Mouse (Mus musculus) midbrain, embryonic 11.5 days (tissue): Measurements from ENCODE around the gene Wdr91. TPM values are rescaled to one million over a fixed set of nuclear protein-coding genes. Genes with fewer than 3 reads are reported as not detected.

ENCODE experiments used
- ATAC-seq: fragments of 200-750 bp; cut with Nextera tagmentation; 2 replicates; pipeline ENCODE4 v1.8.0; 2017; ENCODE audit warnings: moderate TSS enrichment, moderate library complexity; ENCODE audit not compliant: low FRiP score
- DNase-seq: peaks from one replicate; pipeline ENCODE4 v3.0.0; 2015; ENCODE audit warnings: low spot score; ENCODE audit errors: missing footprints
- H3K27ac ChIP-seq: fragments of 300-500 bp; sonication (generic); 2 replicates; pipeline ENCODE4 v1.5.1; 2014; ENCODE audit warnings: low read depth, low read length
- H3K27me3 ChIP-seq: fragments of 300-500 bp; sonication (generic); 2 replicates; pipeline ENCODE4 v1.6.1; 2014; ENCODE audit warnings: mild to moderate bottlenecking, low read length, moderate library complexity, mixed read lengths; ENCODE audit not compliant: control insufficient read depth, insufficient read depth
- H3K36me3 ChIP-seq: fragments of 300-500 bp; sonication (generic); 2 replicates; pipeline ENCODE4 v1.6.1; 2014; ENCODE audit warnings: mild to moderate bottlenecking, low read length, moderate library complexity, mixed read lengths; ENCODE audit not compliant: control insufficient read depth, insufficient read depth
- H3K4me1 ChIP-seq: fragments of 300-500 bp; sonication (generic); 2 replicates; pipeline ENCODE4 v1.6.1; 2014; ENCODE audit warnings: low read length; ENCODE audit not compliant: control insufficient read depth, insufficient read depth
- H3K4me2 ChIP-seq: fragments of 300-500 bp; sonication (generic); 2 replicates; pipeline ENCODE4 v1.6.1; 2014; ENCODE audit warnings: mild to moderate bottlenecking, moderate library complexity
- H3K4me3 ChIP-seq: fragments of 300-500 bp; sonication (generic); 2 replicates; pipeline ENCODE4 v1.5.1; 2014; ENCODE audit warnings: low read depth, low read length
- H3K9ac ChIP-seq: fragments of 300-500 bp; sonication (generic); 2 replicates; pipeline ENCODE4 v1.6.1; 2014; ENCODE audit warnings: low read length
- H3K9me3 ChIP-seq: fragments of 300-500 bp; sonication (generic); 2 replicates; pipeline ENCODE4 v1.6.1; 2016; ENCODE audit warnings: low read length; ENCODE audit not compliant: control insufficient read depth
- WGBS: fragments of 180-500 bp; shearing (Covaris S2); extraction: QIAGEN DNeasy Blood & Tissue Kit; methylation state at CpG from one replicate; pipeline ENCODE4 v1.1.7; 2014; 5-methylcytosine and 5-hydroxymethylcytosine counted together
- polyA plus RNA-seq: library from polyadenylated mRNA; unstranded; fragments of >200 nt; fragmentation: Nextera tagmentation; extraction: Ambion mirVana; gene quantifications from 2 replicates; pipeline ENCODE4 v1.2.1, GENCODE M21; 2014

Wdr91 gene
- 9.8 and 10.4 TPM in 2 replicates for polyA plus RNA-seq

DNA sequence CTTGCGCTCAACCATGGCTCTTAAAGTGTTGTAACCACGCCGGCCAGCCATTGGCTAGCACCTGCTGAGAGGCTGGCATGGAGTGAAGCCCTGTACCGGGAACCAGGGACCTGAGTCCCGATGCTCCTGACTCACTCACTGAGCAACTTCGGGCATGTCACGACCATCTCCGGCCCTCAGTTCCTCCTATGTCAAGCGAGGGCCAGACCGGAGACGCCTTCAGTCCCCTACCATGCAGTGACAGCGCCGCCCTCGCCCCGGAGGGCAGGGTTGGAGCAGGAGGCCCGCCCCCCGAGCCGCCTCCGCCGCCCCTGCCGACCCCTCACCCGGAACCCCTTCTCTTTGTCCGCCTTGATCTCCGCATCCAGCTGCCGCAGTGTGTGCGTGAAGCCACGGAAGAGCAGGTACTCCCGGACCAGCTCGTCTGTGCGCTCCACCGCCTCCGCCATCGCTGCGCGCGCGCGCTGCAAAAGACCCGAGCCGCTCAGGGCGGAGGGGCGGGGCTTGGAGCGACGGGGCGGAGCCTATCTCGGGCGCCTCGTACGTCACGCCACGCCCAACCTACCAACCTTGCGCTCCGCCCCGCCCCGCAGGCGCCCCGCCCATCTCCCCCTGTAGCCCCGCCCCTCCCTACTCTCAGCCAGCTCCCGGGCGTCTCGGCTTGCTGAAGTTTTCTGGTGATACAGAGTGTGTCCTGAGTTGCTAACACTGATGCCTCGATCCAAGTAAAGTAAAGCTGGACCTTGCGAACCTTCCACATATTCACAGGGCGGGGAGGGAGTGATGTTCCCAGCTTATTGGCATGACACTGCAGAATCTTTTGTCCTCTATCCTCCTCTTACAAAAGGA, at the start of gene Wdr91:
Gene Wdr91 (minus strand): TSS at position 506 of the 849 bp plus-strand sequence.
- peak; percentile 100 for DNase-seq
- H3K27ac ChIP-seq = peak within 1 kb of the TSS; percentile 70; the same call in 1 of the 2 replicates
- peak; percentile 95 for ATAC-seq
- H3K4me3 ChIP-seq = peak within 1 kb of the TSS; percentile 66
- H3K9me3 ChIP-seq = no peaks in the 10 kb centered on the region
- H3K9ac ChIP-seq = peak within 1 kb of the TSS; percentile 75
- peaks cover 8% of the 10 kb centered on the region; the same call in 1 of the 2 replicates for H3K4me1 ChIP-seq
- H3K27me3 ChIP-seq = no peaks in the 10 kb centered on the region
- 0 out of 2 replicates have a peak, but pooled peaks cover 3% of the 10 kb centered on the region for H3K36me3 ChIP-seq
- H3K4me2 ChIP-seq = peak within 1 kb of the TSS; percentile 49
- WGBS = under 1% methylated on average over 64 of the region's 64 CpGs

DNA sequence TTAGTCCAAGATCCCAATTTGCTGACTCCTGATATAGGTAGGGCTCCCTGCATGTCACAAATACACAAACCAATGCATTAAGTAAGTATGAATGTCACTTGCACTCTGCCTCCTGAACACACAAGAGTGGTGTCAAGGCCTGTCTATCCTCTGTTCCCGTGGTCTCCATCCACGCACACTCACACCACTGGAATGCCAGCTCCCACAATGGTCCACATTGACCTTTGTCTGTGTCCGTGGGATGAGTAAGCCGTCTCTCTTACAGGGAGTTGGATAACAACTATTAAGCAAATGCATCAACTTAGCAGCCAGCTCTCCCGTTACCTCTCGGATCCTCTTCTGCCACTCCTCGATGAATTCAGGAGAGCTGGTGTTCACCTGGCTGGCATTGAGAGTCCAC, 48.5 kb upstream of the Wdr91 start:
- no peaks in the 10 kb centered on the region for H3K4me1 ChIP-seq
- H3K27me3 ChIP-seq = no peaks in the 10 kb centered on the region
- ATAC-seq (no peak), DNase-seq (no peak)
- no peak overlapping the region for H3K27ac ChIP-seq
- no peak overlapping the region for H3K4me2 ChIP-seq
- no peaks in the 10 kb centered on the region for H3K9me3 ChIP-seq
- no peak overlapping the region for H3K9ac ChIP-seq
- WGBS = 89% methylated on average over 7 of the region's 7 CpGs
- no peak overlapping the region for H3K4me3 ChIP-seq
- no peaks in the 10 kb centered on the region for H3K36me3 ChIP-seq

- Histone ChIP-seq H3K9ac (no peak overlapping the region), H3K27ac (no peak overlapping the region), H3K4me2 (peak overlapping the region; percentile 38; the same call in 1 of the 2 replicates), H3K9me3 (no peaks in the 10 kb centered on the region), H3K4me1 (no peaks in the 10 kb centered on the region), H3K36me3 (no peaks in the 10 kb centered on the region), H3K4me3 (no peak overlapping the region), H3K27me3 (no peaks in the 10 kb centered on the region)
- ATAC-seq = peak; percentile 22; the same call in 1 of the 2 replicates
- no peak for DNase-seq
- 41% methylated on average over 8 of the region's 8 CpGs for WGBS
These were observed 45.2 kb upstream of the Wdr91 start for GRCm38 (mm10) chr6:34955862-34956241.

GRCm38 (mm10) chr6:34954926-34955861, 44.5 kb upstream of the Wdr91 start:
- peak; percentile 89 for DNase-seq
- no peaks in the 10 kb centered on the region for H3K9me3 ChIP-seq
- peak; percentile 87 for ATAC-seq
- WGBS = 54% methylated on average over 18 of the region's 18 CpGs
- peak overlapping the region; percentile 41 for H3K9ac ChIP-seq
- peak overlapping the region; percentile 38; the same call in 1 of the 2 replicates for H3K4me2 ChIP-seq
- H3K27me3 ChIP-seq = no peaks in the 10 kb centered on the region
- H3K4me1 ChIP-seq = no peaks in the 10 kb centered on the region
- no peak overlapping the region for H3K27ac ChIP-seq
- H3K36me3 ChIP-seq = no peaks in the 10 kb centered on the region
- H3K4me3 ChIP-seq = no peak overlapping the region

- Histone ChIP-seq H3K4me1 (no peaks in the 10 kb centered on the region), H3K27me3 (no peaks in the 10 kb centered on the region), H3K9me3 (no peaks in the 10 kb centered on the region), H3K4me2 (no peak overlapping the region), H3K36me3 (no peaks in the 10 kb centered on the region), H3K27ac (no peak overlapping the region), H3K9ac (no peak overlapping the region), H3K4me3 (no peak overlapping the region)
- ATAC-seq = no peak
- DNase-seq = no peak
- 77% methylated on average over 7 of the region's 7 CpGs for WGBS
These were observed 41.4 kb upstream of the Wdr91 start for GRCm38 (mm10) chr6:34951956-34952667.

DNA sequence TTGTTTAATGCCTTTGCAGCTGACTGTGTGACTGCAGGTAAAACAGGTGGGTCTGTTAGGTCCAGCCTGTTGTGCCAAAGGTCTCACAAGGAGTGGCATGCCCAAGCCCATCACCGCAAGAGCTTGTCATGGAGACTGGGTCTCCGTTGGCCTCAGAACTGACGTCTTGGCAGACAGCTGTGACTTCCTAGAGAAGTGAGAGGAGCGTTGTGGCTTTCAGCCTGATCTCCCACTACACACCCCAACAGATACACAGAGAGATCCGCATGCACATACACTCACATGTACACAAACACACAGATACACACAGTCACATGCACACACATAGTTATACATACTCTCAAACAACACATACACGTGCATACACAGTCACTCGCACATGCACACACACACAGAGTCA, 40.8 kb upstream of the Wdr91 start:
- no peak overlapping the region for H3K4me2 ChIP-seq
- no peak overlapping the region for H3K4me3 ChIP-seq
- no peaks in the 10 kb centered on the region for H3K27me3 ChIP-seq
- no peaks in the 10 kb centered on the region for H3K9me3 ChIP-seq
- 87% methylated on average over 7 of the region's 7 CpGs for WGBS
- H3K27ac ChIP-seq = no peak overlapping the region
- H3K36me3 ChIP-seq = no peaks in the 10 kb centered on the region
- H3K9ac ChIP-seq = no peak overlapping the region
- no peaks in the 10 kb centered on the region for H3K4me1 ChIP-seq
- DNase-seq = no peak
- ATAC-seq = no peak

DNA sequence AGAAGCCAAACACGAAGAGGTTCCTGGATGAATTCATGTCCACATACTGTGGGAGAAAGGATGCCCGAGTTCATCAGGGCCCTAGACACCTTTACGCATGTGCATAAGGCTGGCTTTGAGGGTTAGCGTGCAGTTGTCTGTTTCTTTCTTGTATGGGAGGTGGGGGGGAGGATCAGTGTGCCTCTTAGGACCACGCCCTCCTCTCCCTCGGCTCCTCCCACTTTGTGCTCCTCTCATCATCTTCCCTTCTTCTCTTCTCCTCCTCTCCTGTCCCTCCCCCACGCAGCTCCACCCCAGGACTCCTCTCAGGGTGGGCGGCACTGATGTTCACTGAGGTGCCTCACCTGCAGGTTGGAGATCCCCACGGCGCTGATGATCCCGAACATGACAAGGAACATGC, 37.8 kb upstream of the Wdr91 start:
- peak overlapping the region; percentile 39 for H3K4me2 ChIP-seq

GRCm38 (mm10) chr6:34946486-34947079, 35.9 kb upstream of the Wdr91 start:
- H3K9me3 ChIP-seq = no peaks in the 10 kb centered on the region
- H3K36me3 ChIP-seq = no peaks in the 10 kb centered on the region
- WGBS = 90% methylated on average over 1 of the region's 1 CpGs
- DNase-seq (peak; percentile 64), ATAC-seq (no peak)
- no peak overlapping the region for H3K9ac ChIP-seq
- H3K4me1 ChIP-seq = no peaks in the 10 kb centered on the region
- H3K4me2 ChIP-seq = no peak overlapping the region
- H3K4me3 ChIP-seq = no peak overlapping the region
- H3K27ac ChIP-seq = no peak overlapping the region
- no peaks in the 10 kb centered on the region for H3K27me3 ChIP-seq

More for the DNA sequence above, 37.8 kb upstream of the Wdr91 start:
- Histone ChIP-seq H3K9me3 (no peaks in the 10 kb centered on the region), H3K9ac (no peak overlapping the region; the same call in 1 of the 2 replicates), H3K27me3 (no peaks in the 10 kb centered on the region), H3K4me3 (no peak overlapping the region), H3K36me3 (no peaks in the 10 kb centered on the region), H3K4me1 (no peaks in the 10 kb centered on the region), H3K27ac (no peak overlapping the region)
- 15% methylated on average over 11 of the region's 11 CpGs for WGBS
- DNase-seq = no peak
- no peak for ATAC-seq
